Mouse (Mus musculus): Measurements from ENCODE around the gene Lsp1. TPM values are rescaled to one million over a fixed set of nuclear protein-coding genes. Genes with fewer than 3 reads are reported as not detected.

The Lsp1 gene
- polyA plus RNA-seq, 1 experiment from 2014 or later: 11.1 TPM

GRCm38 (mm10) chr7:142462594-142463078 is 2.0 kb downstream of the Lsp1 start:
- Histone ChIP-seq H3K27ac (replicated peaks) (no peak overlapping the region), H3K4me2 (replicated peaks) (no peak overlapping the region), H3K36me3 (no peaks in the 10 kb centered on the region), H3K9me3 (no peaks in the 10 kb centered on the region), H3K27me3 (no peaks in the 10 kb centered on the region), H3K9ac (replicated peaks) (no peak overlapping the region), H3K4me3 (no peak overlapping the region), H3K4me1 (peaks cover 4% of the 10 kb centered on the region)
- 67% methylated on average over 4 of the region's 4 CpGs for WGBS
- ATAC-seq (ENCODE audit: low FRiP score, low read depth): no peak

- Histone ChIP-seq H3K9ac (replicated peaks) (no peak overlapping the region), H3K9me3 (no peaks in the 10 kb centered on the region), H3K27me3 (peaks cover 3% of the 10 kb centered on the region; the same call in 1 of the 2 replicates), H3K4me1 (peaks cover 19% of the 10 kb centered on the region), H3K36me3 (no peaks in the 10 kb centered on the region), H3K27ac (replicated peaks) (no peak overlapping the region), H3K4me2 (replicated peaks) (no peak overlapping the region), H3K4me3 (no peak overlapping the region)
- WGBS: 82% methylated on average over 7 of the region's 7 CpGs
- no peak for ATAC-seq (ENCODE audit: low FRiP score, low read depth)
These were observed 9.6 kb downstream of the Lsp1 start for GRCm38 (mm10) chr7:142470171-142470691.

GRCm38 (mm10) chr7:142470808-142471413 is 10.3 kb downstream of the Lsp1 start:
- Histone ChIP-seq H3K4me1 (peaks cover 19% of the 10 kb centered on the region), H3K9me3 (no peaks in the 10 kb centered on the region)
- ATAC-seq (ENCODE audit: low FRiP score, low read depth): 0 out of 2 replicates have a peak, but pooled peaks have one; percentile 27

GRCm38 (mm10) chr7:142471414-142471861 is 10.8 kb downstream of the Lsp1 start:
- no peak overlapping the region for H3K4me2 ChIP-seq (replicated peaks)
- H3K4me1 ChIP-seq: peaks cover 19% of the 10 kb centered on the region
- no peaks in the 10 kb centered on the region for H3K36me3 ChIP-seq
- ATAC-seq (ENCODE audit: low FRiP score, low read depth): peak; percentile 23; the same call in 1 of the 2 replicates
- peaks cover 3% of the 10 kb centered on the region; the same call in 1 of the 2 replicates for H3K27me3 ChIP-seq
- no peak overlapping the region for H3K4me3 ChIP-seq
- peak overlapping the region; percentile 67 for H3K27ac ChIP-seq (replicated peaks)
- WGBS: 37% methylated on average over 6 of the region's 6 CpGs
- no peaks in the 10 kb centered on the region for H3K9me3 ChIP-seq
- H3K9ac ChIP-seq (replicated peaks): peak overlapping the region; percentile 46; the same call in 1 of the 2 replicates

More at GRCm38 (mm10) chr7:142470808-142471413, 10.3 kb downstream of the Lsp1 start:
- no peaks in the 10 kb centered on the region for H3K36me3 ChIP-seq
- H3K4me3 ChIP-seq: no peak overlapping the region
- 25% methylated on average over 4 of the region's 4 CpGs for WGBS
- H3K27me3 ChIP-seq: peaks cover 3% of the 10 kb centered on the region; the same call in 1 of the 2 replicates
- no peak overlapping the region for H3K4me2 ChIP-seq (replicated peaks)
- no peak overlapping the region for H3K9ac ChIP-seq (replicated peaks)
- H3K27ac ChIP-seq (replicated peaks): no peak overlapping the region; the same call in 1 of the 2 replicates

- ATAC-seq (ENCODE audit: low FRiP score, low read depth): peak; percentile 41; the same call in 1 of the 2 replicates
- Histone ChIP-seq H3K4me3 (no peak overlapping the region), H3K36me3 (no peaks in the 10 kb centered on the region), H3K27ac (replicated peaks) (peak overlapping the region; percentile 67), H3K9me3 (no peaks in the 10 kb centered on the region), H3K9ac (replicated peaks) (peak overlapping the region; percentile 46), H3K4me2 (replicated peaks) (no peak overlapping the region), H3K27me3 (peaks cover 3% of the 10 kb centered on the region; the same call in 1 of the 2 replicates), H3K4me1 (peaks cover 19% of the 10 kb centered on the region)
- WGBS: 37% methylated on average over 15 of the region's 15 CpGs
These were observed 11.4 kb downstream of the Lsp1 start for GRCm38 (mm10) chr7:142471884-142472570.

- Histone ChIP-seq H3K4me1 (peaks cover 19% of the 10 kb centered on the region), H3K27me3 (peaks cover 3% of the 10 kb centered on the region; the same call in 1 of the 2 replicates), H3K4me2 (replicated peaks) (no peak overlapping the region), H3K9me3 (no peaks in the 10 kb centered on the region), H3K27ac (replicated peaks) (no peak overlapping the region), H3K4me3 (no peak overlapping the region), H3K9ac (replicated peaks) (no peak overlapping the region), H3K36me3 (no peaks in the 10 kb centered on the region)
- no peak for ATAC-seq (ENCODE audit: low FRiP score, low read depth)
- WGBS: 95% methylated on average over 4 of the region's 4 CpGs
These were observed 12.3 kb downstream of the Lsp1 start for GRCm38 (mm10) chr7:142472936-142473335.

GRCm38 (mm10) chr7:142473476-142473875 is 12.9 kb downstream of the Lsp1 start:
- no peaks in the 10 kb centered on the region for H3K9me3 ChIP-seq
- ATAC-seq (ENCODE audit: low FRiP score, low read depth): no peak
- peaks cover 3% of the 10 kb centered on the region; the same call in 1 of the 2 replicates for H3K27me3 ChIP-seq
- no peak overlapping the region for H3K4me3 ChIP-seq
- no peak overlapping the region for H3K9ac ChIP-seq (replicated peaks)
- peaks cover 19% of the 10 kb centered on the region for H3K4me1 ChIP-seq
- no peak overlapping the region for H3K4me2 ChIP-seq (replicated peaks)
- no peak overlapping the region for H3K27ac ChIP-seq (replicated peaks)
- no peaks in the 10 kb centered on the region for H3K36me3 ChIP-seq
- 92% methylated on average over 2 of the region's 2 CpGs for WGBS

GRCm38 (mm10) chr7:142474799-142475198 is 14.2 kb downstream of the Lsp1 start:
- 86% methylated on average over 10 of the region's 14 CpGs for WGBS
- Histone ChIP-seq H3K4me1 (peaks cover 19% of the 10 kb centered on the region), H3K9me3 (no peaks in the 10 kb centered on the region), H3K4me3 (no peak overlapping the region), H3K9ac (replicated peaks) (no peak overlapping the region), H3K27me3 (peaks cover 3% of the 10 kb centered on the region; the same call in 1 of the 2 replicates), H3K4me2 (replicated peaks) (no peak overlapping the region), H3K27ac (replicated peaks) (no peak overlapping the region), H3K36me3 (no peaks in the 10 kb centered on the region)
- ATAC-seq (ENCODE audit: low FRiP score, low read depth): no peak

- Histone ChIP-seq H3K9me3 (no peaks in the 10 kb centered on the region), H3K27me3 (peaks cover 3% of the 10 kb centered on the region; the same call in 1 of the 2 replicates), H3K36me3 (no peaks in the 10 kb centered on the region), H3K4me3 (no peak overlapping the region), H3K9ac (replicated peaks) (no peak overlapping the region), H3K27ac (replicated peaks) (no peak overlapping the region), H3K4me1 (peaks cover 18% of the 10 kb centered on the region), H3K4me2 (replicated peaks) (no peak overlapping the region)
- ATAC-seq (ENCODE audit: low FRiP score, low read depth): no peak
- WGBS: 63% methylated on average over 7 of the region's 7 CpGs
These were observed 15.0 kb downstream of the Lsp1 start for GRCm38 (mm10) chr7:142475641-142476040.

- peaks cover 16% of the 10 kb centered on the region for H3K4me1 ChIP-seq
These were observed 15.7 kb downstream of the Lsp1 start for GRCm38 (mm10) chr7:142476271-142476670.

GRCm38 (mm10) chr7:142476795-142477452 is 16.3 kb downstream of the Lsp1 start:
- peaks cover 16% of the 10 kb centered on the region for H3K4me1 ChIP-seq

More at GRCm38 (mm10) chr7:142476271-142476670, 15.7 kb downstream of the Lsp1 start:
- H3K27me3 ChIP-seq: peaks cover 3% of the 10 kb centered on the region; the same call in 1 of the 2 replicates
- no peak overlapping the region for H3K4me2 ChIP-seq (replicated peaks)
- H3K9ac ChIP-seq (replicated peaks): no peak overlapping the region
- 78% methylated on average over 5 of the region's 5 CpGs for WGBS
- H3K9me3 ChIP-seq: no peaks in the 10 kb centered on the region
- no peaks in the 10 kb centered on the region for H3K36me3 ChIP-seq
- no peak overlapping the region for H3K27ac ChIP-seq (replicated peaks)
- H3K4me3 ChIP-seq: no peak overlapping the region
- no peak for ATAC-seq (ENCODE audit: low FRiP score, low read depth)

More at GRCm38 (mm10) chr7:142476795-142477452, 16.3 kb downstream of the Lsp1 start:
- Histone ChIP-seq H3K4me2 (replicated peaks) (no peak overlapping the region), H3K4me3 (no peak overlapping the region), H3K36me3 (no peaks in the 10 kb centered on the region), H3K27me3 (peaks cover 3% of the 10 kb centered on the region; the same call in 1 of the 2 replicates), H3K27ac (replicated peaks) (no peak overlapping the region), H3K9ac (replicated peaks) (no peak overlapping the region), H3K9me3 (no peaks in the 10 kb centered on the region)
- no peak for ATAC-seq (ENCODE audit: low FRiP score, low read depth)
- WGBS: 90% methylated on average over 13 of the region's 13 CpGs

Data from midbrain, embryonic 12.5 days (tissue).